Mouse (Mus musculus) spleen, embryonic (tissue): Measurements from ENCODE around the gene Zfp93.

Experiments
- CTCF ChIA-PET: fragments of 350-600 bp; sonication (Branson Sonifier 250); formaldehyde crosslinking; loops from one replicate; lab custom pipeline; 2022; lab: Charles Lee

Gene Zfp93

GRCm38 (mm10) chr7:24291387-24292090 is 21.3 kb downstream of the Zfp93 start:
- CTCF ChIA-PET = interaction anchor here (0.7 kb wide), 1 partner anchor 247 kb away, joined by 5 read pairs; no protein-coding TSS in a partner anchor

- CTCF ChIA-PET = no interaction called here
These were observed 23.0 kb downstream of the Zfp93 start for GRCm38 (mm10) chr7:24293061-24293851.

- CTCF ChIA-PET = no interaction called here
These were observed 24.5 kb downstream of the Zfp93 start for GRCm38 (mm10) chr7:24294763-24295162.

- CTCF ChIA-PET = no interaction called here
These were observed 25.2 kb downstream of the Zfp93 start for GRCm38 (mm10) chr7:24295376-24295775.

GRCm38 (mm10) chr7:24296386-24296785 is 26.2 kb downstream of the Zfp93 start:
- CTCF ChIA-PET = interaction anchor here (0.6 kb wide), 1 partner anchor 1599 kb away, joined by 5 read pairs; no protein-coding TSS in a partner anchor

GRCm38 (mm10) chr7:24297361-24298095 is 27.3 kb downstream of the Zfp93 start:
- CTCF ChIA-PET = interaction anchor here (0.7 kb wide), 1 partner anchor 39 kb away, joined by 4 read pairs; no protein-coding TSS in a partner anchor

- CTCF ChIA-PET = no interaction called here
These were observed 28.4 kb downstream of the Zfp93 start for GRCm38 (mm10) chr7:24298635-24298972.

- CTCF ChIA-PET = no interaction called here
These were observed 28.9 kb downstream of the Zfp93 start for GRCm38 (mm10) chr7:24298973-24299708.

- CTCF ChIA-PET = interaction anchor here (0.5 to 0.6 kb wide), 2 partner anchors 20 to 70 kb away, joined by 5 to 14 read pairs; partner anchors contain the start of gene Kcnn4
These were observed 29.7 kb downstream of the Zfp93 start for GRCm38 (mm10) chr7:24299823-24300481.

- CTCF ChIA-PET = no interaction called here
These were observed 30.6 kb downstream of the Zfp93 start, which contains the start of gene Zfp61 for GRCm38 (mm10) chr7:24300771-24301282. Gene Zfp61 (minus strand): TSS chr7:24301232.

GRCm38 (mm10) chr7:24315726-24316566 is 45.7 kb downstream of the Zfp93 start:
- CTCF ChIA-PET = interaction anchor here (1.0 kb wide), 1 partner anchor 48 kb away, joined by 4 read pairs; no protein-coding TSS in a partner anchor

GRCm38 (mm10) chr7:24316567-24317092 is 46.4 kb downstream of the Zfp93 start, which contains the start of gene Zfp94:
Gene Zfp94 (minus strand): TSS chr7:24316666.
- CTCF ChIA-PET = no interaction called here

- CTCF ChIA-PET = interaction anchor here (0.5 kb wide), 1 partner anchor 135 kb away, joined by 4 read pairs; no protein-coding TSS in a partner anchor
These were observed 48.7 kb downstream of the Zfp93 start for GRCm38 (mm10) chr7:24318942-24319341.

GRCm38 (mm10) chr7:24322593-24322992 is 52.4 kb downstream of the Zfp93 start:
- CTCF ChIA-PET = no interaction called here

GRCm38 (mm10) chr7:24325197-24325596 is 55.0 kb downstream of the Zfp93 start:
- CTCF ChIA-PET = no interaction called here

GRCm38 (mm10) chr7:24325675-24326128 is 55.5 kb downstream of the Zfp93 start:
- CTCF ChIA-PET = no interaction called here

GRCm38 (mm10) chr7:24326273-24327135 is 56.3 kb downstream of the Zfp93 start:
- CTCF ChIA-PET = no interaction called here
